In the genomic region with DNA sequence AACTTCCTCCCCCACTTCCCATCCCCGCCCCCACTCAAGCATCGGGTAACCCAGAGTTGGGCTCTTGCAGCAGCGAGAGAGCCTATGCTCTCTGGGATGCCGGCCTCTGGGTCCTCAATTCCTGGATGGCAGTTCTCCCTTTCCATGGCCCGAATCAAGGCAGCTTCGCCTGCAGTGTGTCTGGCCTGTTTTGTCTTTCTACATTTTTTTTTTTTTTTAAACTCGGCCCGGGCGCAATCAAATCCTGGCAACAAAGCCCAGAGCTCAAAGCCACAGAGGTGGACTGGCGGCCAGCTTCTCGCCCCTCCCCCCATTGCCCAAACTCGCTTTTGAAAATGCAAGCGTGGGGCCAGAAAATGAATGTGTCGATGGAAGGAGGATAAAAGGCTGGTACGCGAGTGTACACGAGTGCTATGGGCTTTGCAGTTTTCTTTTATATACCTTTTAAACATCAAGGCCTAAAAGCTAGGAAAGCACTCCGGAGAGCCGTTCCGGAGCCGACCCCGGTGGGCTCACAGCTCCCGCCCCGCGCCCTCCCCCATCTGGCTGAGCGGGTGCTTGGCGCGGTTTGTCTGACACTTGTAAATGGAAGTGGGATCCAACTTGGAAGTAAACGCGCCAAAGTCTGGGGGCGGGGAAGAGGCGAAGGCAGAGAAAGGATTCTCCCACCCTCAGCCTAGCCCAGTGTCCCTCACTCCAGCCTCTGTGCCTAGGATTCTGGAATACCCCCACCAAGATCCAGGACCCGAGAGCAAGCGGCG, we compare ENCODE assay signal across 8 mouse cellular contexts. TPM values are rescaled to one million over a fixed set of nuclear protein-coding genes. Genes with fewer than 3 reads are reported as not detected.
DNase-seq lines count a peak whose midpoint lies in the region; ATAC-seq and TF ChIP-seq lines count a peak whose summit lies in the region.

No protein-coding gene starts in this region.

- H3K4me2 ChIP-seq in liver, embryonic 13.5 days: peak overlapping the region; percentile 59
- peak overlapping the region; percentile 76 for H3K4me2 ChIP-seq in neural tube, embryonic 14.5 days (ENCODE audit: low read depth, low read length)

- TF ChIP-seq CTCF in heart, adult 2 months (IDR thresholded peaks at IDR 0.05): no peak

- H3K4me1 ChIP-seq in heart, adult 2 months (ENCODE audit: control insufficient read depth, insufficient read depth, low read length): no peaks in the 10 kb centered on the region; the same call in none of the 2 replicates
- H3K4me1 ChIP-seq in liver, embryonic 13.5 days (replicated peaks): no peaks in the 10 kb centered on the region
- H3K4me1 ChIP-seq in neural tube, embryonic 14.5 days (ENCODE audit: control insufficient read depth, insufficient read depth, low read length): peaks cover 15% of the 10 kb centered on the region

- no peak for TF ChIP-seq POLR2A in heart, adult 2 months (IDR thresholded peaks at IDR 0.05; ENCODE audit: insufficient read depth, low read depth, low read length)

- TF ChIP-seq EP300 in heart, adult 2 months (IDR thresholded peaks at IDR 0.05; ENCODE audit: insufficient read depth, low read depth, low read length): no peak

- no peaks in the 10 kb centered on the region for H3K36me3 ChIP-seq in heart, adult 2 months (ENCODE audit: control insufficient read depth, insufficient read depth, low read length)
- H3K36me3 ChIP-seq in liver, embryonic 13.5 days: no peaks in the 10 kb centered on the region
- no peaks in the 10 kb centered on the region for H3K36me3 ChIP-seq in neural tube, embryonic 14.5 days (ENCODE audit: control insufficient read depth, insufficient read depth, low read length)

- H3K9ac ChIP-seq in heart, adult 2 months (ENCODE audit: low read depth, low read length): no peak overlapping the region
- no peak overlapping the region for H3K9ac ChIP-seq in liver, embryonic 13.5 days
- H3K9ac ChIP-seq in neural tube, embryonic 14.5 days (replicated peaks; ENCODE audit: low read depth, low read length): peak overlapping the region; percentile 75

- peak overlapping the region; percentile 48 for H3K4me3 ChIP-seq in heart, adult 2 months
- H3K4me3 ChIP-seq in liver, embryonic 13.5 days (replicated peaks): peak overlapping the region; percentile 42
- H3K4me3 ChIP-seq in neural tube, embryonic 14.5 days (ENCODE audit: low read depth, low read length): peak overlapping the region; percentile 70

- no peak overlapping the region for H3K27ac ChIP-seq in heart, adult 2 months
- H3K27ac ChIP-seq in liver, embryonic 13.5 days: no peak overlapping the region
- peak overlapping the region; percentile 86 for H3K27ac ChIP-seq in neural tube, embryonic 14.5 days (ENCODE audit: low read depth, low read length)

- H3K79me2 ChIP-seq in heart, adult 2 months (replicated peaks; ENCODE audit: control insufficient read depth, insufficient read depth, low read length): no peaks in the 10 kb centered on the region

- WGBS in heart, adult 2 months: under 1% methylated on average over 35 of the region's 35 CpGs
- 2% methylated on average over 35 of the region's 35 CpGs for WGBS in liver, embryonic 13.5 days (ENCODE audit: insufficient replicate concordance)
- under 1% methylated on average over 35 of the region's 35 CpGs for WGBS in neural tube, embryonic 14.5 days

- H3K27me3 ChIP-seq in heart, adult 2 months (ENCODE audit: control insufficient read depth, insufficient read depth, low read length): peaks cover 7% of the 10 kb centered on the region
- peaks cover 63% of the 10 kb centered on the region for H3K27me3 ChIP-seq in liver, embryonic 13.5 days
- no peaks in the 10 kb centered on the region for H3K27me3 ChIP-seq in neural tube, embryonic 14.5 days (ENCODE audit: control insufficient read depth, insufficient read depth, low read length)

- DNase-seq in heart, adult 2 months: peak; percentile 19 to 41
- no peak for DNase-seq in heart, adult 11 months
- DNase-seq in cerebellum, postnatal 36 days: peak; percentile 25 to 27
- DNase-seq in gastrocnemius, postnatal 25 days: peak; percentile 18
- DNase-seq in kidney, postnatal 14 days: peak; percentile 23
- no peak for DNase-seq in liver, embryonic 13.5 days

- H3K9me3 ChIP-seq in liver, embryonic 13.5 days (replicated peaks): no peaks in the 10 kb centered on the region
- H3K9me3 ChIP-seq in neural tube, embryonic 14.5 days (ENCODE audit: control insufficient read depth, low read length): no peaks in the 10 kb centered on the region

- ATAC-seq in liver, embryonic 13.5 days (ENCODE audit: low read depth): no peak
- ATAC-seq in neural tube, embryonic 14.5 days (ENCODE audit: low read depth): peak; percentile 25
- no peak for ATAC-seq in erythroid progenitor cell, adult 5-6 weeks (replicated peaks; ENCODE audit: low FRiP score, poor library complexity, severe bottlenecking)

- intact Hi-C loops in heart, adult 2 months (cut with DNase I): loop anchor here (10.0 kb wide), 1 partner anchor 575 kb away; no protein-coding TSS in a partner anchor

RNA-seq across cellular contexts. Expression of a gene that starts 1.3 kb away (rescaled TPM):
- total RNA-seq in heart, adult 2 months (2021): under 1 TPM; 0.37 to 0.43 TPM
- polyA plus RNA-seq in heart, adult 2 months (2012; rRNA removed): 0.20 and 0.32 TPM in 2 replicates
- 1 to 10 TPM in 1 of 2 experiments, under 1 TPM in 1; 0.43 to 1.0 TPM for total RNA-seq in gastrocnemius, postnatal 25 days (2021)
- polyA plus RNA-seq in liver, embryonic 13.5 days (2015; fragmentation: Nextera tagmentation; extraction: Ambion mirVana): 0.07 and 0.12 TPM in 2 replicates
- 21.4 and 25.8 TPM in 2 replicates for polyA plus RNA-seq in neural tube, embryonic 14.5 days (2014; fragmentation: Nextera tagmentation; extraction: Ambion mirVana)
- not detected in 2 replicates for total RNA-seq in erythroid progenitor cell, adult 5-6 weeks (2015; ENCODE audit: low replicate concordance)
- total RNA-seq in erythroid progenitor cell, adult 5-6 weeks (2017; ENCODE audit: low replicate concordance): 0.26 TPM in 1 of 2 replicates, not detected in the other

Comparison
In these comparisons a context has a peak if more than half of its experiments do, and no peak if none do; other contexts are left out.
1. DNase-seq: peak in heart, adult 2 months (2 of 2), cerebellum, postnatal 36 days (2 of 2), gastrocnemius, postnatal 25 days (single experiment) and kidney, postnatal 14 days (single experiment); none in heart, adult 11 months (single experiment) and liver, embryonic 13.5 days (single experiment).
2. Peak in every context shown above with its lines, with median percentiles within 50 percentile points of each other: H3K4me3 ChIP-seq.